In genomic region chr1:178276054-178276911, GRCm38 (mm10) we compare ENCODE assay signal across 8 mouse cellular contexts. TPM values are rescaled to one million over a fixed set of nuclear protein-coding genes. Genes with fewer than 3 reads are reported as not detected.
DNase-seq lines count a peak whose midpoint lies in the region; TF ChIP-seq lines count a peak whose summit lies in the region.

No protein-coding gene starts in this region.

- no peaks in the 10 kb centered on the region for H3K27me3 ChIP-seq in cerebellum, adult 2 months (ENCODE audit: control insufficient read depth, insufficient read depth, low read length)
- peaks cover 37% of the 10 kb centered on the region for H3K27me3 ChIP-seq in hindbrain, embryonic 10.5 days (ENCODE audit: insufficient read depth, poor library complexity, severe bottlenecking)

- H3K9me3 ChIP-seq in hindbrain, embryonic 10.5 days = no peaks in the 10 kb centered on the region

- H3K36me3 ChIP-seq in hindbrain, embryonic 10.5 days = no peaks in the 10 kb centered on the region

- peak overlapping the region; percentile 56; the same call in 1 of the 2 replicates for H3K27ac ChIP-seq in cerebellum, adult 2 months (ENCODE audit: insufficient read depth, low read length)
- peak overlapping the region; percentile 91 for H3K27ac ChIP-seq in hindbrain, embryonic 10.5 days

- H3K4me3 ChIP-seq in cerebellum, adult 2 months (replicated peaks; ENCODE audit: insufficient read depth, low read depth, low read length) = peak overlapping the region; percentile 66
- H3K4me3 ChIP-seq in hindbrain, embryonic 10.5 days = peak overlapping the region; percentile 71
- peak overlapping the region; percentile 44 for H3K4me3 ChIP-seq in lung, adult 2 months (replicated peaks; ENCODE audit: extremely low read depth, low read depth, low read length)

- peak; percentile 93 for DNase-seq in ES-CJ7 (ENCODE audit: low read depth, low spot score)
- peak; percentile 76 to 77 for DNase-seq in cerebellum, adult 2 months
- peak; percentile 46 for DNase-seq in forelimb bud, embryonic 11.5 days (ENCODE audit: low read depth, low spot score)
- peak; percentile 73 for DNase-seq in hindbrain, embryonic 10.5 days (ENCODE audit: low spot score)
- peak; percentile 68 for DNase-seq in layer of hippocampus, adult 9-11 months
- peak; percentile 19 for DNase-seq in lung, adult 2 months
- peak; percentile 30 for DNase-seq in ovary, adult 18-20 months (ENCODE audit: low spot score)
- peak; percentile 53 to 64 for DNase-seq in thymus, postnatal 36 days

- TF ChIP-seq CTCF in cerebellum, adult 2 months (IDR thresholded peaks at IDR 0.05; ENCODE audit: borderline replicate concordance, insufficient read depth, low read depth, low read length) = no peak
- no peak for TF ChIP-seq CTCF in lung, adult 2 months (IDR thresholded peaks at IDR 0.05; ENCODE audit: insufficient read depth, low read length)

- no peak for TF ChIP-seq POLR2A in cerebellum, adult 2 months (IDR thresholded peaks at IDR 0.05; ENCODE audit: borderline replicate concordance, insufficient read depth, low read length)
- no peak for TF ChIP-seq POLR2A in lung, adult 2 months (IDR thresholded peaks at IDR 0.05; ENCODE audit: borderline replicate concordance, extremely low read depth, low read depth, low read length)

- WGBS in cerebellum, adult 2 months = under 1% methylated on average over 81 of the region's 87 CpGs
- under 1% methylated on average over 86 of the region's 87 CpGs for WGBS in hindbrain, embryonic 10.5 days
- 1% methylated on average over 87 of the region's 87 CpGs for WGBS in lung, adult 2 months

- no peaks in the 10 kb centered on the region for H3K4me1 ChIP-seq in cerebellum, adult 2 months (ENCODE audit: control insufficient read depth, insufficient read depth, low read length)
- H3K4me1 ChIP-seq in hindbrain, embryonic 10.5 days (replicated peaks) = peaks cover 25% of the 10 kb centered on the region; the same call in 1 of the 2 replicates
- no peaks in the 10 kb centered on the region for H3K4me1 ChIP-seq in lung, adult 2 months (ENCODE audit: control insufficient read depth, insufficient read depth, low read length)

RNA-seq across cellular contexts. Expression of gene Cox20, which starts 42.6 kb away (rescaled TPM):
- 97.7 and 99.4 TPM in 2 replicates for polyA plus RNA-seq in cerebellum, adult 2 months (2012; rRNA removed)
- 87.1 and 109 TPM in 2 replicates for polyA plus RNA-seq in hindbrain, embryonic 10.5 days (2016; fragmentation: Nextera tagmentation; extraction: Ambion mirVana)
- polyA plus RNA-seq in lung, adult 2 months (2012; rRNA removed) = 7.3 and 12.4 TPM in 2 replicates

Comparison
In these comparisons a context has a peak if more than half of its experiments do, and no peak if none do; other contexts are left out.
1. Peak in every context shown above with its lines: DNase-seq, H3K4me3 ChIP-seq and H3K27ac ChIP-seq.
2. DNase-seq: peak in every context shown above with its lines; median percentile 93 in ES-CJ7; 76 in cerebellum, adult 2 months; 73 in hindbrain, embryonic 10.5 days; 68 in layer of hippocampus, adult 9-11 months; 58 in thymus, postnatal 36 days; 46 in forelimb bud, embryonic 11.5 days; 30 in ovary, adult 18-20 months; 19 in lung, adult 2 months.